Mouse (Mus musculus): Measurements from ENCODE around the gene Fdxr.

The Fdxr gene

GRCm38 (mm10) chr11:115276780-115277603 lies at the start of gene Fdxr:
Gene Fdxr (minus strand): TSS chr11:115277050.
- ATAC-seq (ENCODE audit: low TSS enrichment), result peak; percentile 91

GRCm38 (mm10) chr11:115323354-115323753 lies 46.5 kb upstream of the Fdxr start:
- no peak for ATAC-seq (ENCODE audit: low TSS enrichment)

- ATAC-seq (ENCODE audit: low TSS enrichment), result peak; percentile 69
Measured at GRCm38 (mm10) chr11:115321906-115322693, 45.2 kb upstream of the Fdxr start, which contains the start of gene Ush1g. Gene Ush1g (minus strand): TSS chr11:115322041.

GRCm38 (mm10) chr11:115319704-115320383 lies 43.0 kb upstream of the Fdxr start:
- ATAC-seq (ENCODE audit: low TSS enrichment), result no peak

GRCm38 (mm10) chr11:115318245-115319027 lies 41.6 kb upstream of the Fdxr start:
- ATAC-seq (ENCODE audit: low TSS enrichment), result no peak

- no peak for ATAC-seq (ENCODE audit: low TSS enrichment)
Measured at GRCm38 (mm10) chr11:115317204-115317603, 40.4 kb upstream of the Fdxr start.

GRCm38 (mm10) chr11:115314249-115314648 lies 37.4 kb upstream of the Fdxr start:
- ATAC-seq (ENCODE audit: low TSS enrichment), result no peak

GRCm38 (mm10) chr11:115308781-115309180 lies 31.9 kb upstream of the Fdxr start:
- no peak for ATAC-seq (ENCODE audit: low TSS enrichment)

- ATAC-seq (ENCODE audit: low TSS enrichment), result no peak
Measured at GRCm38 (mm10) chr11:115306863-115307262, 30.0 kb upstream of the Fdxr start, which contains the start of gene Otop2. Gene Otop2 (plus strand): TSS chr11:115307163.

- ATAC-seq (ENCODE audit: low TSS enrichment), result no peak
Measured at GRCm38 (mm10) chr11:115303167-115303566, 26.3 kb upstream of the Fdxr start.

GRCm38 (mm10) chr11:115301351-115301750 lies 24.5 kb upstream of the Fdxr start:
- no peak for ATAC-seq (ENCODE audit: low TSS enrichment)

GRCm38 (mm10) chr11:115300745-115301144 lies 23.9 kb upstream of the Fdxr start:
- ATAC-seq (ENCODE audit: low TSS enrichment), result no peak

- no peak for ATAC-seq (ENCODE audit: low TSS enrichment)
Measured at GRCm38 (mm10) chr11:115298160-115298559, 21.3 kb upstream of the Fdxr start.

GRCm38 (mm10) chr11:115297214-115297826 lies 20.5 kb upstream of the Fdxr start, which contains the start of gene Fads6:
Gene Fads6 (minus strand): TSS chr11:115297663.
- ATAC-seq (ENCODE audit: low TSS enrichment), result peak; percentile 90

- no peak; the same call in 1 of the 2 replicates for ATAC-seq (ENCODE audit: low TSS enrichment)
Measured at GRCm38 (mm10) chr11:115296471-115297210, 19.8 kb upstream of the Fdxr start.

- ATAC-seq (ENCODE audit: low TSS enrichment), result no peak
Measured at GRCm38 (mm10) chr11:115295939-115296338, 19.1 kb upstream of the Fdxr start.

- no peak for ATAC-seq (ENCODE audit: low TSS enrichment)
Measured at GRCm38 (mm10) chr11:115292631-115293375, 16.0 kb upstream of the Fdxr start.

- no peak for ATAC-seq (ENCODE audit: low TSS enrichment)
Measured at GRCm38 (mm10) chr11:115291503-115291902, 14.7 kb upstream of the Fdxr start.

- no peak for ATAC-seq (ENCODE audit: low TSS enrichment)
Measured at GRCm38 (mm10) chr11:115290919-115291318, 14.1 kb upstream of the Fdxr start.
